Mouse (Mus musculus) liver, adult (tissue): ENCODE results near the gene Ngef.
"Not testable (repeated sequence)": the region's sequence is repeated elsewhere in the genome, so short reads cannot be mapped to it uniquely, and the experiment has no call there.

ENCODE experiments used
- GATA4 ChIP-seq: IDR thresholded peaks from 2 replicates; pipeline ENCODE4 v1.6.1; 2014; ENCODE audit warnings: mild to moderate bottlenecking, low read length; ENCODE audit not compliant: insufficient replicate concordance

Gene Ngef

DNA sequence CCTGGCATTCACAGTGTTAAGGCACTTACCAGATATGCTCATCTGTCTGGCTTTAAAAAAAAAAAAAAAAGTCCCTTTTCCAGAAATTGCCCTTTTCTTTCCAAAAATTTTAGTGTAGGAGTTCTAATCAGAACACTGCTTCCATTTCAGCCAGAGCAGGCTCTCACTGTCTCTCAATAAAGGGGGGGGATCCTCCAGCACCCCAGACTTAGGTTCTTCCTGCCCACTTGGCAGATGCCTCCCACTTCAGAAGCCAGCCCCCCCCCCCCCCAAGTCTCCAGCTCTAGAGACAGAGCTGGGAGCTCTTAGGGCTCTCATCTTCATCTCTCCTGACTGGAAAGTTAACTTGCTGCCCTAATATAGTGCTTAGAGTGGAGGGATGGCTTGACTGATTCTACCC, 53.2 kb downstream of the Ngef start:
- no peak for TF ChIP-seq GATA4

DNA sequence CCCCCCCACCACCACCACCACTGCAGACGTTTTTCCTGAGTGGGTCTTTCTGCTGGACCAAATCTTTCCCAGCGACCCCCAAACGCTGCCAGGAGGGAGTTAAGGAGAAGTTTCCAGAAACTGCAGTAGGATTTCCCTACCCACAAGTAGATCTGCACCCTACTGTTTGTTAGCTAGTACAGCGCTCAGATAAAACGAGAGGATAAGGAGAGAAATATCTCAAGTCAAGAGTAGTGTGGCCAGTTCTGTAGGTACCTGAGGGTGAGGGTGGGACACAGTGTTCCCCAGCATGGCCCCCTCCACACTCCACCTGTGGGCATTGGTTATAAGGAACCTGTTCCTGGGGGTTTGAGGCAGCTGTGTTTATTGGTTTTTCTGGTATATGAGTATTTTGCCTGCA, 62.8 kb downstream of the Ngef start:
- no peak for TF ChIP-seq GATA4

DNA sequence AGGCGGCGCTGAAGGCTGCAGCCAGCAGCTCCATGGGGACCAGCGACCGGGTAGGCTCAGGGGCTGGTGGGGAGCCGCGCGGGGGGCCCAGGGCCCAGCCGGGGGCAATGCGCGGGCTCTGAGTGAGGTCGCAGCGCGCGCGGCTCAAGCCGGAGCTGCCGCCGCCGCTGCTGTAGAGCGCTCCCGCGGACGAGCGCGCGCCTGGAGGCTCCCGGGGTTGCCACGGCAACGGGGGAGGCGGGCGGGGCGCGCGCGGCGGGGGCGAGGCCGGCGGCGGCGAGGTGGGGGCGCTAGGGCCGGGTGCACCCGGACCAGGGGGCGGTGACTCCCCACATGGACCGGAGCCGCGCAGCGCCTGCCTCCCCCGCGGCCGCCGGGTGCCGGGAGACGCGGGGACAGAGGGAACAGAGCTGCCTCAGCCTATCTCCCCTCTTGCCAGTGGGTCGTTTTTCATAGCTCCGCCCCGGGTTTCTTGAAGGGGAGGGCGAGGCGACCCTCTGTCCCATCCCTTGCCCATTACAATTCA, 63.4 kb downstream of the Ngef start:
- no peak for TF ChIP-seq GATA4

DNA sequence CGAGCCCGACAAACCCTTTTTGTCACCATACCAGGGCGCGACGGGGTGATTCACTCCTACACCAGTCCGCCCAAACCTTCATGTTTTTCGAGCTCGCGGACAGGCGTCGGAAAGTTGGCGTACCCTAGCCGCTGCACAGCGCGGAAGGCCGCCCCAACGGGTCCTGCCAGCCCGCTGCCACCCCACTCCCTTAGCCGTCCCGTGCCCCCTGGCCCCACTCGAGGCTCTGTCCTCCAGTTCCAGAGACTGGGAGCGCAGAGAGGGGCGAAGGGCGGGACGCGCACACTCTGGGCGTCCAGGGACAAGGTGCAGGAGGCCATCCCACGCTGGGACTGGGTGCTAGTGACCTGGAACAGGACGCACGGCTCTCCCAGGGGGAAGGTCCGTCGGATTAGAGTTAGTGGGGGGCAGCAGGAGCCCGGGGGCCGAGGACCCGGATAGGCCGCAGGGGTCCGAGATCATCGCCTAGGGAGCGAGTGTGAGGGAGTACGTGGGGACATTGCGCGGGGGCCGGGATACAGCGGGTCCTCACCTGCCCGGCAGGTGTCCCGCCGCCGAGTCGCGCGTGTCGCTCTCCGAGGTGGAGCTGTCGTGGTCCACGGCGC, 64.0 kb downstream of the Ngef start, which contains the start of gene Neu2:
TSS of gene Neu2 (plus strand) at position 329 of the 605 bp plus-strand sequence.
- no peak for TF ChIP-seq GATA4

DNA sequence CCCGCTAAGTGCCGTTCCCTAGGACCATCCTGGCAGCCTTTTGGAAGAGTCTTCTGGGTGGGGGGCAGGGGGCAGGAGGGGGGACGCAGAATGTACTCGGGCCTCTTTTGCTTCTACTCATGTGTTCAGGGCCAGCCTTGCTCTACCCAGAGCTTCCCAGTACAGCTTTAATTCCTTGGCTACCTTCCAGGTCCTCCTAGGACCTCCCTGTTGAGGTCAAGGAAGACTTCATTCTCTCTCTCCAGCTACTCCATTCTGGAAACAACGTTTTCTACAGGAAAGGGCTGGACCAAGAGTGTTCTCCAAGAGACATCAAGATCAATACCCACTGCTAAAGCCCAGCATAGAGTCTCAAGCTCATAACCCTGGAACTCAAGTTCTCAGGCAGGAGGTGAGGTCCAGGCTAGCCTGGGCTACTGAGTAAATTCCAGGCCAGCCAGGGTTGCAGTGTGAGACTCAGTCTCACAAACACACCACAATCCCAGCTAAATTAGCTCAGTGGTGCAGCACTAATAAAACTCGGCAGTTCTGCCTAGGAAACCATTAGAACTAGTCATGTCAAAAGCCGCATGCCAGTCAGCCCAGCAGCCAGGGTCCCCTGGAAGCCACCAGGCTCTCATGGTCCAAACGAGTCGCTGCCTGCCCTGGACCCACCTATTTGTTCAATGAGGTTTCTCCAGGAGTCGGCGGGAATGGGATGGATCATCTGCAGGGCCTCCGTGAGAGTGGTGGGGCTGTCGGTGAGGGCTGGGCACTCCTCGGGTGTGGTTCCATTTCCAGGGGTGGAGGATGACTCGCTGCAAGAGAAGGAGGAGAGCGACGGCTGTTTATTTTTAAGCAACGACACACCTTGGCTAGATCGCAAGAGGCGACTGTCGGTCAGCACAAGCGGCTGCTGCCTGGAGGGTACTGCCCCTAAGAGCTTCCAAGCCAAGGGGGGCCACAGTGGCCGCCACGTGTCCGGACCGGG, 64.8 kb downstream of the Ngef start:
- TF ChIP-seq GATA4, result no peak

DNA sequence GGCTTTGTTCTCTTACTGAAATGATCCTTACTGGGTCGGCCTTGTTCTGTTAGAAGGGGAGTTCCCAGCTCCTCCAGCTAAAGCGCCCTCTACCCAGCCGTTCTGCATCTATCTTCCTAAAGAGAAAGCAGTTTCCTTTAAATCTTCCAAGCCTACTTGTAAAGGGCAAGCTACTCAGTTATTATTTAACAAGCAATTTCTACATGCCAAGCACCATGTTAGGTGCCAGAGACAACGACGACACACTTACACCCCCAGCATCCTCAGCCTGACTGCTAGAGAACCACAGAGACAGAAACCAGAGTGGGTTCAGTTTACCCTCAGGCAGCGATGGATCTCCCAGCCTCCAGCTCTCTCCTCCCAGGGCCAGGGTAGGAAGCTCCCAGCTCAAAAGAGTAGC, 65.8 kb downstream of the Ngef start:
- TF ChIP-seq GATA4, result no peak

DNA sequence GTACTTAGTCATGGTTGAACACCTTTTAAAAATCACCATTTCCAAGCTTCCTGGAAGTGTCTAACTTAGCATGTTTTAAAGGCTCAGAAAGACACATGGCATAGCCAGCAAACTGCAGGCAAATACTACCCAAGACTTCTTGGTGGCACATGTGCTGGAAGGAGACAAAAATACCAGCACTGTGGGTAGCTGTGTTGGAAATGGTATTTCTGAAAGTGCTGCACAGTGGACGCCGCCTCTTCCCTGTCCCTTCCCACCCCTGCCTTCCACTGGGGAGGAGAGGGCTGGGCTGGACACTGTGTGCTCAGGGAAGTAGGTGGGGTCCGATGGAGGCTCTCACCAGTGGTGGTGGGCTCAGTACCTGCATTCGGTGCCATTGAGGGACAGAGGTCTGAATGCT, 68.1 kb downstream of the Ngef start:
- no peak for TF ChIP-seq GATA4

DNA sequence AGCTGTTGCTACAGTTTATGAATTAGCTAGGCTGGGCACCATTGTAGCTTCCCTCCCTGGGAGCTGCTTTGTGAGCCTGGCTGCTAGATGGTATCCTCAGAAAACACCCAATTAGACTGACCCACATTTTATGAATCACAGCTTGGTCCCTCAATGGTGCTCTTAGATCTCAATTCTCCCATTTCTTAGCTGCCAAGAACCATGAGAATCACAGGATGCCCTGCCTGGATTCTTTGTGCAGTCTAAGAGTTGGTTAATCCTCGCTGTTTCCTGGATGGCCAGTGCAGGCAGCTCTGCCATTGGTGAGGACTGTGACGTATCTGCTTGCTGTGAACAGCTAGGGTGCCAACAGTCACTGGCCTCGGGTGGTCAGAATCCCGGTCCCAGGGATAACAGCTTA, 80.1 kb downstream of the Ngef start:
- no peak for TF ChIP-seq GATA4

DNA sequence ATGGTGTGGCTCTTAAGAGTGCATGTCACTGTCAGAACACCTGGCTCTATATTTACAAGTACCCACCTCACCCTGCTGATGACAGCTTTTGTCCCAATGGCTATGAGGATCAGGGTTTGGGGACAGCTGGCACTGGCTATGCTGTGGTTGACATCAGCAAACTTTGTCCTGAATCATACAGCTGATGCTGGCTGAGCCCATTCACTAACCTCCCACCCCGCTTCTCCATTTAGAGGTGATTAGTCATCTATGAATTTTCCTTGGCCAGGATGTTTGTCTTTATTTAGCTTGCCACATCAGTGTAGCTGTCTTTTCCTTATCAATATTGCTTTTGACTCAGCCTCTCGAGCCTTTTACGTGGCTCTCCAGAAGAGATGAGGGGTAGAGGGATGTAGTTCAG, 81.4 kb downstream of the Ngef start:
- TF ChIP-seq GATA4, result no peak

DNA sequence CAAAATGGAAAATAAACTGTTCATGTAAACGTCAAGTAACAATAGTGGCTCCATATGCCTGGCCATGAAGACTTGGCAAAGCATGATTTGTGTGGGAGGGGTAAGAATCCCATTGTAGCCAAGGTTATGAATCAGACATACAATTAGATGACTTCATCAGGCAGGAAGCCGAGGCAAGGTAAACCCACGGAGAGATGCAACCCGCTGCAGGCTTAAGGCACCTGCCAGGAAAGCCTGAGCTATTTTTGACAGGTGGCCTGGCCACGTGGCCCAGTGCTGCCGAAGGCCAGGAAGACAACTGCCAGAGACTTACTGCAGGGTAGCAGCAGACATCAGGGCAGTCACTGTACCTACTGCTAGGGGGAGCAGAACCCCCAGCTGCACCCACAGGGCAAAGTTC, 87.3 kb downstream of the Ngef start:
- no peak for TF ChIP-seq GATA4

DNA sequence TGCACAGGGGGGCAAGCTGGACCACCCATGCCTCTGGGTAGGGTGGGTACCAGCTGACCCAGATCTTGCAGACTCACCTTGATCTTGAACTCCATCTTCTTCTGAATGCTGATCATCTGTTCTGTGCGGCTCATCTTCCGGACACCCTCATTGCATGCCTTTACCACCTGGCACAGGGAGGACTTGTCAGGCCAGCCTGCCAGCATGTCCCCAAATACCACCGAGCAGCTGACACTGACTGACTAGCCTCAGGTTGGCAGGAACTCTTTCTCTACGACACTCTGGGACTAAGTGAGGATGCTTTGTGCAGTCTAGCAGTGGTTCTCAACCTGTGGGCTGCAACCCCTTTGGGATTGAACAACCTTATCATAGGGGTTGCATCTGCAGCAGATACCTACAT, 91.1 kb downstream of the Ngef start:
- TF ChIP-seq GATA4, result no peak

DNA sequence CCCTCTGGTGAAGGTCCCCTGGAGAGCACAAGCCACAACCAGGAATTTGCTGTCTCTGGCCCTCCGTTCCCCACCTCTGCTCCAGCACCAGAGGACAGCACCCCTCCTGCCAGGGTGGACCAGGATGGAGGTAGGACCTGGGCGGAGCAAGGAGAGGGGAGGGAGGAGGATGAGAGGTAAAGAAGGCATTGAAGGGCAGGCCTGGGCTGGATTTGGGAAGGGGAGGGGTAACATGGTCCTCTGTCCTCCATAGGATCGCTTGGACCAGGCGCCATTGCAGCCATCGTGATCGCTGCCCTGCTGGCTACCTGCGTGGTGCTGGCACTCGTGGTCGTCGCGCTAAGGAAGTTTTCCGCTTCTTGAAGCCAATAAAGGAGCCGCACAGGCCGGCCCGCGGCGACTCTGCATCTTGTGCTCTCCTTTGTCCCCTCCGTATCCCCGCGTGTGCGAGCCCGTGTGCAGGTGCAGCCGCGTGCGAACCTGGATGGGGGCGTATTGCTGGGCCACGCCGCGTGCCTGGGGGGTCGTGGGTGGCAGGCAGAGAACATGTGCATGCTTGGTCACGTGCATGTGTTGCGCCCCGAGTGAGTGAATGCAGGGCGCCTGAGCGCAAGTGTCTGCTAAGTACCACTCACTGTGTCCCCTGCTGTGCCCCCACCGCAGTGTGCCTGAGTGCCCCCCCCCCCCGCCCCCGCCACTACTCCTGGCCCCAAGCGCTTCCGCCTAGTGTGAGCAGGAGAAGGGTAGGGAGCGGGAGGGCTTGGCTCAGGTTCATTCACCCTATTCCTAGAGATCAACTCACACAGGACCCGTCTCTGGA, 98.4 kb downstream of the Ngef start:
- no peak for TF ChIP-seq GATA4

DNA sequence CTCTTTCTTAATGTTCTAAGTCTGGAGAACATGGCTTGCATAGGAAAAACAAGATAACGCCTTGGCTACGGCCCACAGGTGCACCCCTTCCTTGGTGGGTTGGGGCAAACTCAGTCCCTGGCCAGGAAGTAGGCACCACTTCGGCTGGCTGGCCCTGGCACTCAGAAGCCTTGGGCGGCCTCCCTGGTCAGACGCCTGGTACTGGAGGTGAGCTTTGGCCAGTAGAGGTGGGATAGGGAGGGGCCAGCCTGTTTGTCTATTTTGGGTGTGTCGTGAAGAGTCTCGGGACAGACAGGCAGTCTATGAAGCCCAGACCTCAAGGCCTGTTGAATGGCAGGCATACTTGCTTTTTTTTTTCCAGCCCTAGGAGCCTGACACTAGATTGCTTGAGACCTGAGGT, 101.1 kb downstream of the Ngef start:
- no peak for TF ChIP-seq GATA4

DNA sequence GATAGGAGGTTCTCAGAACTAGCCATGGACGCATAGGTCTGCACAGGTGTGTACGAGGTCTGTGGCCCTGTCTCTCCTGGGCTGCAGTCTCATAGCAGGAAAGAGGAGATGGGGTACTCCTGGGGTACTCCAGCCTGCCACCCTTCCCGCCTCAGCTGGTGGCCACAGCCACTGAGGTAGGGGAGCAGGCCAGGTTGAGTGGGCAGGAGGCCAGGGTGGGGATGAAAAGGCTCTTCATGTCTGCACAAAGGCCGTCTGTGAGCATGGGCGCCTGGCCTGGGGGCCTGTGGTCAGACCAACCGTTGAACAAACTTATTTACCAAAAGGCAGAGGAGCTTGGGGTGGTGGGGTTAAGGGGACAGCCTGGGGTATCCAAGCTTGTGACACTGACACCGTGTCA, 101.8 kb downstream of the Ngef start:
- no peak for TF ChIP-seq GATA4

DNA sequence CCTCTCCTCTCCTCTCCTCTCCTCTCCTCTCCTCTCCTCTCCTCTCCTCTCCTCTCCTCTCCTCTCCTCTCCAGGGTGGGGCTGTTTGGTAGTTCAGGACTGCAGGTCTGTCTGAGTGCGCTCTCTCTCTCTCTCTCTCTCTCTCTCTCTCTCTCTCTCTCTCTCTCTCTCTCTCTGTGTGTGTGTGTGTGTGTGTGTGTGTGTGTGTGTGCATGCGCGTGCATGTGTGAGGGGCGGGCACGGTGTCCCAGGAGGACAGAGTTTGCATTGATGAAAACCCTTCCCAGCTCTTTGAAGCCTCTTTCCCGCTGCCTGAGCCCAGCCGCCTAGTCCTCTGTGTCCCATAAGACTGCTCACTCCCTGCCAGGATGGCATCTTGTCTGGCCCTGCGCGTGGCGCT, 103.7 kb downstream of the Ngef start, which contains the start of gene Snorc:
TSS of gene Snorc (plus strand) at position 301 of the 400 bp plus-strand sequence.
- TF ChIP-seq GATA4, result not testable (repeated sequence)
